Mouse (Mus musculus) limb, embryonic 14.5 days (tissue): ENCODE data around the gene Fgfr3. TPM values are rescaled to one million over a fixed set of nuclear protein-coding genes. Genes with fewer than 3 reads are reported as not detected.

Experiments
- ATAC-seq: fragments of 200-750 bp; cut with Nextera tagmentation; 2 replicates; pipeline ENCODE4 v1.8.0; 2017; ENCODE audit warnings: low read depth, moderate number of reproducible peaks, moderate TSS enrichment; ENCODE audit not compliant: low FRiP score
- DNase-seq: peaks from one replicate; pipeline ENCODE4 v3.0.0-alpha.2; 2015; ENCODE audit warnings: low spot score
- H3K27ac ChIP-seq: fragments of 300-500 bp; sonication (generic); replicated peaks from 2 replicates; pipeline ENCODE4 v1.5.1; 2014; ENCODE audit warnings: low read depth, mild to moderate bottlenecking, low read length, moderate library complexity, mixed read lengths
- H3K27me3 ChIP-seq: fragments of 300-500 bp; sonication (generic); 2 replicates; pipeline ENCODE4 v1.6.1; 2014; ENCODE audit warnings: low read length, mixed read lengths; ENCODE audit not compliant: control insufficient read depth, insufficient read depth
- H3K36me3 ChIP-seq: fragments of 300-500 bp; sonication (generic); 2 replicates; pipeline ENCODE4 v1.6.1; 2014; ENCODE audit warnings: mild to moderate bottlenecking, low read length, moderate library complexity, mixed read lengths; ENCODE audit not compliant: control insufficient read depth, insufficient read depth
- H3K4me1 ChIP-seq: fragments of 300-500 bp; sonication (generic); 2 replicates; pipeline ENCODE4 v1.6.1; 2014; ENCODE audit warnings: antibody characterized with exemption, low read length, mixed read lengths; ENCODE audit not compliant: control insufficient read depth, insufficient read depth
- H3K4me2 ChIP-seq: fragments of 300-500 bp; sonication (generic); replicated peaks from 2 replicates; pipeline ENCODE4 v1.6.1; 2014; ENCODE audit warnings: low read depth, mild to moderate bottlenecking, low read length, moderate library complexity; ENCODE audit not compliant: severe bottlenecking
- H3K4me3 ChIP-seq: fragments of 300-500 bp; sonication (generic); replicated peaks from 2 replicates; pipeline ENCODE4 v1.5.1; 2014; ENCODE audit warnings: low read length
- H3K9ac ChIP-seq: fragments of 300-500 bp; sonication (generic); 2 replicates; pipeline ENCODE4 v1.6.1; 2014; ENCODE audit warnings: mild to moderate bottlenecking, low read depth, low read length, moderate library complexity; ENCODE audit not compliant: severe bottlenecking
- H3K9me3 ChIP-seq: fragments of 300-500 bp; sonication (generic); 2 replicates; pipeline ENCODE4 v1.6.1; 2016; ENCODE audit warnings: low read length; ENCODE audit not compliant: control insufficient read depth
- POLR2A ChIP-seq: fragments of 200-500 bp; IDR thresholded peaks from 2 replicates; pipeline ENCODE4 v1.8.0; 2012; ENCODE audit warnings: inconsistent platforms, mild to moderate bottlenecking, moderate library complexity, borderline replicate concordance; ENCODE audit not compliant: insufficient read depth, insufficient read length; ENCODE audit errors: extremely low read depth
- WGBS: fragments of 180-500 bp; shearing (Covaris S2); extraction: QIAGEN DNeasy Blood & Tissue Kit; methylation state at CpG from one replicate; pipeline ENCODE4 v1.1.7; 2014; 5-methylcytosine and 5-hydroxymethylcytosine counted together
- polyA plus RNA-seq, 2 experiments: library from polyadenylated mRNA; depleted of rRNA in 1 of 2; stranded (reverse) in 1 of 2; unstranded in 1 of 2; fragments of >200 nt; fragmentation: Nextera tagmentation in 1 of 2; extraction: Ambion mirVana in 1 of 2; gene quantifications; 2 replicates each; pipeline versions ENCODE4 v1.2.1 to v1.2.3; 2012 to 2014

The Fgfr3 gene
- polyA plus RNA-seq (2012; rRNA removed) (143 and 179 TPM in 2 replicates), polyA plus RNA-seq (2014; fragmentation: Nextera tagmentation; extraction: Ambion mirVana) (27.5 and 32.9 TPM in 2 replicates)

DNA sequence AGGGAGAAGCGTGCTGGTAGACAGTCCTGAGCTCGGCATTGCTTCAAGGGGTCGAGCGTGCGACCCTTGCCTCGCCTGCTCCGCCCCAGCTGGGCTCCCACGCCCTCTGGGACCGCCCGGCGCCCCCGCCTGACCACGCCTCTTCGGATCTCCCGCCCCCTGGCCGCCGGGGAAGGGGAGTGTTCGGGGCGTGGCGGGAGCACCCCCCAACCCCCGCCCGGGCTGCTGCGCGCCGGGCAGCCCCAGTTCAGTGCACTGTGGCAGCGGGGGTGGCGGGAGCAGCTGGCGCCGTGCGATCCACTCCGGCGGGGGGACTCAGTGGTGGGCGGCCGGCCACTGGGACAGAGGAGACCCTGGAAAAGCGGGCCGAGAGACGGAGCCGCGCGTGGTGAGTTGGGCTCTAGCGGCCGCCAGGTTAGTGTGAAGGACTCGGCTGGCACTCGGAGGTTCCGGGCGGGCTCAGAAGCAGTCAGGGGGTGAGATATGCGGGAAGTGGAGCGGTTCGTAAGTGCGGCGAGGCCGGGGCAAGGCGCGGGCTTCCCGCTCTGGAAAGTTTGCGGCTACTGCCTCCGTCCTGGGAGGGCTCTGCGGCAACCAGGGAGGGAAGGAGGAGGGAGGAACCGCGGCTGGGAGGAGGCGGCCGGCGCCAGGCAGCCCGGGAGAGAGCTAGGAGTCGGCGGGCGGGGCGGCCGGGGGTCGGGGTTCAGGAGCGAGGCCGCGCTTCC lies at the start of gene Fgfr3:
Gene Fgfr3, plus strand, starts transcription at position 134 of the 725 bp plus-strand sequence.
- WGBS, result 0% methylated on average over 41 of the region's 73 CpGs
- 0 out of 2 replicates have a peak, but pooled peaks have one; percentile 57 for TF ChIP-seq POLR2A
- Histone ChIP-seq H3K4me3 (peak within 1 kb of the TSS; percentile 78), H3K4me2 (peak within 1 kb of the TSS; percentile 95), H3K27ac (peak within 1 kb of the TSS; percentile 80), H3K36me3 (peaks cover 11% of the 10 kb centered on the region), H3K4me1 (peaks cover 12% of the 10 kb centered on the region), H3K9me3 (no peaks in the 10 kb centered on the region), H3K9ac (peak within 1 kb of the TSS; percentile 80), H3K27me3 (peaks cover 5% of the 10 kb centered on the region; the same call in 1 of the 2 replicates)
- peak; percentile 61 for DNase-seq
- ATAC-seq, result peak; percentile 85

GRCm38 (mm10) chr5:33674439-33674838 lies 47.0 kb upstream of the Fgfr3 start:
- no peak for TF ChIP-seq POLR2A
- no peak overlapping the region; the same call in 1 of the 2 replicates for H3K27ac ChIP-seq
- no peak overlapping the region for H3K9ac ChIP-seq

GRCm38 (mm10) chr5:33675964-33676363 lies 45.5 kb upstream of the Fgfr3 start:
- Histone ChIP-seq H3K9ac (no peak overlapping the region), H3K4me3 (no peak overlapping the region), H3K4me2 (no peak overlapping the region), H3K4me1 (no peaks in the 10 kb centered on the region), H3K9me3 (no peaks in the 10 kb centered on the region), H3K27ac (no peak overlapping the region), H3K36me3 (peaks cover 25% of the 10 kb centered on the region), H3K27me3 (no peaks in the 10 kb centered on the region)
- ATAC-seq, result no peak
- TF ChIP-seq POLR2A, result no peak
- WGBS, result 0% methylated on average over 1 of the region's 1 CpGs
- peak; percentile 79 for DNase-seq

More at GRCm38 (mm10) chr5:33674439-33674838, 47.0 kb upstream of the Fgfr3 start:
- Histone ChIP-seq H3K9me3 (no peaks in the 10 kb centered on the region), H3K4me2 (no peak overlapping the region), H3K4me3 (no peak overlapping the region), H3K27me3 (no peaks in the 10 kb centered on the region), H3K36me3 (peaks cover 39% of the 10 kb centered on the region), H3K4me1 (no peaks in the 10 kb centered on the region)
- WGBS, result 60% methylated on average over 3 of the region's 3 CpGs
- ATAC-seq (peak; percentile 38; the same call in 1 of the 2 replicates), DNase-seq (peak; percentile 51)

DNA sequence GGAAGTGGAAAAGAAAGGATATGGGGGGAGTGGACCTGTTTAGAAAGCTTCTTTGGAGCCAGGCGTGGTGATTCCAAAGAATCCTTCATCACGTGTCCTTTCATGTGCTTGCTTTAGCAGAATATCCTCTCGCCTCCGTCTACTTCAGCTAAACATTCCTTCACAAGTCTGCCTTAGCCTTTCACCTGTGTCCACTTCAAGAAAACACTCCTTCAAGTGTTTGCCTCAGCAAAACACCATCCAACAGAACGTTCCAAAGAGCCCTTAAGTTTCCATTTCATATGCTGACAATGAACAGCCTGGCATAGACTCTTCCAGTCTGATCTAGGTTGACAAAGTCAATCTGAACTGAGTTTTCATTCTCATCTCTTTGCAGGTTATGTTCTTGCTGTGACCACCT lies 43.2 kb upstream of the Fgfr3 start:
- no peak overlapping the region for H3K4me2 ChIP-seq
- H3K27me3 ChIP-seq, result no peaks in the 10 kb centered on the region
- peaks cover 4% of the 10 kb centered on the region; the same call in 1 of the 2 replicates for H3K36me3 ChIP-seq
- ATAC-seq, result no peak
- H3K4me3 ChIP-seq, result no peak overlapping the region
- no peak for DNase-seq
- no peak overlapping the region for H3K27ac ChIP-seq
- no peaks in the 10 kb centered on the region; the same call in 1 of the 2 replicates for H3K4me1 ChIP-seq
- 84% methylated on average over 5 of the region's 5 CpGs for WGBS
- no peak overlapping the region for H3K9ac ChIP-seq
- TF ChIP-seq POLR2A, result no peak
- no peaks in the 10 kb centered on the region for H3K9me3 ChIP-seq

DNA sequence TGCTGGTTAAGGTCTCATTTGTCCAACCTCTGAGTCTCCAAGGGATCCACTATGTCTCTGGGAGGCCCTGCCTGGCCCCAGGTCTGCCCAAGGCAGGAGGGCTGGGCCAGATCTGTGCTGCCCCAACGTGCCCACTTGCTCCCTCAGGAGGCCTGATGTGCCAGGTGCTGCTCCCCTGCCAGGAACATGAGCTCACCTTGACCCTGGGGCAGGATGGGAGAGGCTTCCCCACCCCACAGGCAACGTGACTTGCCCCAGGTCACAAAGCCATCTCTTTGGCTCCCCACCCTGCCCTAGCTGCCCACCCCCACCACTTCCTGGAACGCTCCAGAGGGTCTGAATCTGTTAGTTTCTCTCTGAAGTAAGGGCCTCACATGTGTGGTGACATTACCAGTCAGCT lies 40.4 kb upstream of the Fgfr3 start:
- DNase-seq (no peak), ATAC-seq (no peak)
- Histone ChIP-seq H3K27ac (no peak overlapping the region), H3K4me2 (no peak overlapping the region), H3K4me3 (no peak overlapping the region), H3K9ac (no peak overlapping the region), H3K36me3 (no peaks in the 10 kb centered on the region), H3K9me3 (no peaks in the 10 kb centered on the region), H3K27me3 (no peaks in the 10 kb centered on the region), H3K4me1 (peaks cover 4% of the 10 kb centered on the region; the same call in 1 of the 2 replicates)
- WGBS, result 51% methylated on average over 3 of the region's 3 CpGs
- no peak for TF ChIP-seq POLR2A
